Mouse (Mus musculus) embryo, embryonic 10 days (tissue): Measurements from ENCODE around the gene Klhl40.

ENCODE experiments used
- DNase-seq: peaks from one replicate; pipeline ENCODE4 v3.0.0-alpha.2; 2015; ENCODE audit warnings: low spot score

The Klhl40 gene

GRCm38 (mm10) chr9:121826356-121826755 is 48.9 kb downstream of the Klhl40 start:
- no peak for DNase-seq

- no peak for DNase-seq
Observed at GRCm38 (mm10) chr9:121828314-121828713, 50.9 kb downstream of the Klhl40 start.

GRCm38 (mm10) chr9:121829270-121829992 is 52.0 kb downstream of the Klhl40 start:
- DNase-seq, result no peak

GRCm38 (mm10) chr9:121830243-121830955 is 53.0 kb downstream of the Klhl40 start:
- peak; percentile 52 for DNase-seq

- peak; percentile 78 for DNase-seq
Observed at GRCm38 (mm10) chr9:121830956-121831293, 53.5 kb downstream of the Klhl40 start.
